Mouse (Mus musculus): Measurements from ENCODE around the gene Cacna2d1.

The Cacna2d1 gene

GRCm38 (mm10) chr5:16155375-16156284 is 221.1 kb downstream of the Cacna2d1 start:
- no peak for DNase-seq (ENCODE audit: low spot score)

DNA sequence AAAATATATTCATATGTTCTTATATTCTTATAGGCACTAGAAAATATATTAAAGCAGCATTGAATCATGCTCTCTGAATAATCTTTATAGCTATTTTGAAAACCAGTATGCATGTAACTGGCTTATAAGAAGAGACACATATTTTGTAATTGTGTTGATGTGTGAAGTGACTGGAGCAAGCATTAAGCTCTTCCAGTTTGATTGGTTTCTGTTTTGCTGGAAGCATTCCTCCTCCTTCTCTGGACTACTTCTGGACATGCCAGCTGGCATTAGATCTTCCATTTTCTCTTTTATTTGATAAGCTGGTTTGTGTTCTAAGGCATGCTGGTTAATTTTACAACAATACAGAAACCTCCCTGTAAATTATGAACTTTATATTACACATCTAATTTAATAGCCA is 228.8 kb downstream of the Cacna2d1 start:
- no peak for DNase-seq (ENCODE audit: low spot score)

DNA sequence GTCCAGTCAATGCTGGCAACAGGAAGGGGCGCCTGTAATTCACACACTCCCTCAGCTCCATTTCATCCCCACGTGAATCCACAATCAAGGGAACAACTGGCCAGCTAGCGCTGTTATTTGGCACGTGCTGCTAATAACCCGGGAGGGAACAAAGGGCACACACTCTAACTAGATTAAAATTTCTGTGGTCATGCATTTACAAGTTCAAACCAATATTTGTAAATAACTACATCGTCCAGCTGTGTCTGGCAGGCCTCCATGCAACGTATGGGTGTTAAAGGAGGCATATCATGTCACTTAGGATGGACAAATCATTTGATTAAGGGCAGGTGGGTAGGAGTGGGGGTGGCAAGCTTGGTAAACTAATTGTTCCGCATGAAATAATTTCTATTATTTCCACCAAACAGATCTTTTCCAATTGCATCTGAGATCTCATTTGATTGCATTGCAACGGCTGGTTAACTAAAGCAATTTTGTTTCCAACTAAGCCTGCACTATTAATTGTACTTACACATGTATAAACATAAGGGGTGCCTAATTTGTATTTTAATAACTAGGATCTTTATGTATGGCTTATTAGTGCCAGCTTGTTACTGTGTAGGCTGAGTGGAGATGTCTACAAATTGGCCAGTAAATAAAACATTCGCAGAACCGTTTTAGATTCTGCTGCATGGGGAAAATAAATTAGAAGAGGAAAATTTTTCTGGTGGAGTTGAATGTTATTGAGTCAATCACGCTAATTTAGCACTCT is 231.8 kb downstream of the Cacna2d1 start:
- DNase-seq (ENCODE audit: low spot score) = no peak

- DNase-seq (ENCODE audit: low spot score) = no peak
Measured at GRCm38 (mm10) chr5:16166868-16167267, 232.4 kb downstream of the Cacna2d1 start.

DNA sequence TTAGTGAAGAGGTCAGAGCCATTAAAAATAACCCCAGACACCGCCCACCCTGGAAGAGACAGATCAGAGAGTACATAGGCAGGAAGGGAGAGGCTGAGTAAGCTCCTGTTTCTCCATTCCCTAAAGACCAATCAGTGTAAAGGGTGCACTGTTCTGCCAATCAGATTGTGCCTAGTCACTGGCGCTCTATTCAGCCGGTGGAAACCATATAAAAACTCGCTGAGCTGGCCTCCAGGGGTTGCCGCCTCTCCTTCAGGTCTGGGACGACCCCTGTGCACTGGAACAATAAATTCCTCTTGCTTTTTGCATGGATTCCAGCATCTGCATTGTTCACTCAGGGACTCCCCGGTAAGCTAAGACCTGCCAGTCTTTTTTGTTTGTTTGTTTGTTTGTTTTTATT is 246.6 kb downstream of the Cacna2d1 start:
- no peak for DNase-seq (ENCODE audit: low spot score)

DNA sequence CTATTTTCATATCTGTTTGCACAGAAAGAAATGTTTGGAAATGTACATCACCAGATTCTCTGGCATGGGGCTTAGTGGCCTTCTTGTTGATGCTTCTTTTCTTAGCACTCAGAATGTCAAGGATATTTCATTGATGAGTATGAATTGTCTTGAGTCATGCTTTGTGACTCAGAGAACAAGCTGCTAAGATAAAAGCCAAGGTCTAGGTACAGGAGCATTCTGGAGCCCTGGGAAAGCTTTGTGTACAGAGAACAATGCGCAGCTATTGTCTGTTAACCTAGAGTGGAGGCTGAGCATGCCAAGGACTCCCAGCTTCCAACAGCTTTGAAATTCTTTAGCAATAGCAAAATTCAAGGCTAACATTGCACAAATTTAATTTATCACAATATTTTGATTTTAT is 249.6 kb downstream of the Cacna2d1 start:
- no peak for DNase-seq (ENCODE audit: low spot score)

GRCm38 (mm10) chr5:16187931-16188330 is 253.4 kb downstream of the Cacna2d1 start:
- DNase-seq (ENCODE audit: low spot score) = no peak

- DNase-seq (ENCODE audit: low spot score) = no peak
Measured at GRCm38 (mm10) chr5:16189878-16190277, 255.4 kb downstream of the Cacna2d1 start.

DNA sequence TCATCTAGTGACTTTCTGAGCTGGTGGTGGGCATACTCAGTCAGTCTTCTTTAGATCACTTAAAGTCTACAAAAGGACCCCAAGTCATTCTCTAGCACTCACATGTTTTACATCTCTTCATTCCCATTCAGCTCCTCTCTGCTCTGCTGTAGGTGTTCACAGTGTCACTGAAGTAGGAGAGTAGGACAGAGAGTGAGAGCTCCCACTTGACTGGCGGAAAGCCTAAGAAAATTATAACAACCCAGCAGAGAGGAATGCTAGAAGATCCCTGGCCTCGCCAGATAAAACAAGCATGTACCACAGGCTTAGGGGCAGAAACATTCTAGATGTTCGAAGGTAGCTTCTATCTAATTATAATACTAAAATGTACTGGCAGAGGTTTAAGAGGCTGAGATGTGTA is 256.7 kb downstream of the Cacna2d1 start:
- DNase-seq (ENCODE audit: low spot score) = no peak

DNA sequence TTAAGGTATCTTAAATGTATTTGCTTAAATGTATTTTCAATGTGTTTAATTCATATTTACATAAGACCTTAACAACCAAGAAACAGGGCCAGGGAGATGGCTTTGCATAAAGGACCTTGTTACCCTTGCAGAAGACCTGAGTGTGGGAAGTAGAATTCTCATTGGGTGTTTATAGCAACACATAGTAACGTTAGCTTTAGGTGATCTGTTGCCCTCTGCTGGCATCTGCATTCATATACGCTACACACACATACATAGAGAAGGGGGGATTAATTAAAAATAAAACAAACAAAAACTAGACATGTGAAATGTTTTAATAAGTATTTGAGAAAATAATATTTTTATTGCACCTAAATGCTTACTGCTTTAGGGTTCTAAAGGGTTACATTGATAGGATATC is 265.3 kb downstream of the Cacna2d1 start:
- no peak for DNase-seq (ENCODE audit: low spot score)

- DNase-seq (ENCODE audit: low spot score) = no peak
Measured at GRCm38 (mm10) chr5:16221960-16222359, 287.5 kb downstream of the Cacna2d1 start.

GRCm38 (mm10) chr5:16225359-16225758 is 290.9 kb downstream of the Cacna2d1 start:
- DNase-seq (ENCODE audit: low spot score) = no peak

GRCm38 (mm10) chr5:16229384-16229783 is 294.9 kb downstream of the Cacna2d1 start:
- DNase-seq (ENCODE audit: low spot score) = no peak

DNA sequence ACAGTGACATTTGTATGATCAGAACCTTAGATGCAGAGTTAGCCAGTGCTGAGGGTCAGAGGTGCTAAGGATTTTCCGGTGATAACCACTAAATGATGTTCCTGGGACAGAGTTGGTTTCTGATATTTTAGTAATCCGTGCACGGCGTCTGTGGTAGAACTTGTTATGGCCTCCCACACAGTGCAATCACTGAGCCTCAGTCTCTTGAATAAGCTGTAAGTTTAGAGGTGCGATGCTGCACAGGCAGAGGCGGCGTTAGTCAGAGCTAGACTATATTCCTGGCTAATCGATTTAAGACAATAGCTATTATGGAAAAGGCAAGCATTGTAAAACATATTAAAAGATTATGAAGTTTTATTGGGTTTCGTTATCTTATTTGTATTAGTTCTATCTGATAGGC is 297.0 kb downstream of the Cacna2d1 start:
- no peak for DNase-seq (ENCODE audit: low spot score)

GRCm38 (mm10) chr5:16234891-16235290 is 300.4 kb downstream of the Cacna2d1 start:
- no peak for DNase-seq (ENCODE audit: low spot score)

DNA sequence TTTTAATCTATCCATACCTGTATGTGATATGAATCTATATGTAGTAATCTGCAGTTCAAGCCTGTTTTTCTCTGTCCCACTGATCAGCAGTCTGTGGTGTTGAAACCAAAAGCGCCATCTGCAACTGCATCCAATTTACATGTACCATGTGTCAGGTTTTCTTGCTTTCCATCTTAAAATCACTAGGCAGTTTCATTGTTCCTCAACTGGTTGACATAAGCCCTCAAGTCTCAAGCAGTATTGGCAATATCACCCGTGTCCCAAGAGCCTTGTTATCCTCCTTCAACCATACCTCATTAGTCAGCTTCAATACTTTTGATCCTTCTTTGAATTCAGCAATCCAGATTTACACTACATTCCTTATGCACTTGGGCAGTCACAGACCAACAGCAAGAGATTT is 301.4 kb downstream of the Cacna2d1 start:
- no peak for DNase-seq (ENCODE audit: low spot score)

GRCm38 (mm10) chr5:16236608-16237007 is 302.1 kb downstream of the Cacna2d1 start:
- DNase-seq (ENCODE audit: low spot score) = no peak

GRCm38 (mm10) chr5:16237972-16238371 is 303.5 kb downstream of the Cacna2d1 start:
- peak; percentile 15 for DNase-seq (ENCODE audit: low spot score)

- no peak for DNase-seq (ENCODE audit: low spot score)
Measured at GRCm38 (mm10) chr5:16240255-16240654, 305.8 kb downstream of the Cacna2d1 start.

GRCm38 (mm10) chr5:16243599-16243998 is 309.1 kb downstream of the Cacna2d1 start:
- DNase-seq (ENCODE audit: low spot score) = no peak

DNA sequence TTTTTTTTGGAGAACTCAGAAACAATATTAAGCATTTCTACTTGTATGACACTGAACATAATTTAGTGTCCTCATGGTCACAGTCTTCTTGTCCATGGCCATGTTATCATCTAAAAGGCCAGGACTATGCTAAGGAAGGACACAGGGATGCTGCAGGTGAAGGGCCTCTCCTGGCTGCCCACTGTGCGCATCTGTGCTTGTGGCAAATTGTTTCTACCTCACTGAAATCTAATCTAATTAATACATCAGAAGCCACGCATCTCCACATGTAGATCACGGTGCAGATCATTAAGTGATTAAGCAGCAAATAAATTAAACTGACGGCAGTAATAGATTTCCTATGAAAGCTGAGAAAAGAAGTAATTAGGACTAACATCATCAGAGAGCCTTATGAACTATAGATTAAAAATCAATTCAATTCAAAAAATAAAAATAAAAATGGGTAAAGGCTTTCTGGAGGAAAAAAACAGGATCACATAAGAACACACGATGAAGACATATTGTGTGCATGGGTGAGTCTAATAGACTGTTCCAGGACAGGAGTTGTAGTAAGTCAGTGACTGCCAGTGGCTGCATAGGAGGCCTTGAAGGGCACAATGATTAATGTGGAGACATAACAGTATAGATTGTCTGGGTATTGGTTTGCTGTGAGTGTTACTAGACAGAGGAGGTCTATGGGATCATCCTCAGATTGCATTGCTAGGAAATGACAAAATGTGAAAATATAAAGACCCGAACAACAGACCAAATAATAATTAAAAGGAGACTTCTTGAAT is 318.4 kb downstream of the Cacna2d1 start:
- no peak for DNase-seq (ENCODE audit: low spot score)

DNA sequence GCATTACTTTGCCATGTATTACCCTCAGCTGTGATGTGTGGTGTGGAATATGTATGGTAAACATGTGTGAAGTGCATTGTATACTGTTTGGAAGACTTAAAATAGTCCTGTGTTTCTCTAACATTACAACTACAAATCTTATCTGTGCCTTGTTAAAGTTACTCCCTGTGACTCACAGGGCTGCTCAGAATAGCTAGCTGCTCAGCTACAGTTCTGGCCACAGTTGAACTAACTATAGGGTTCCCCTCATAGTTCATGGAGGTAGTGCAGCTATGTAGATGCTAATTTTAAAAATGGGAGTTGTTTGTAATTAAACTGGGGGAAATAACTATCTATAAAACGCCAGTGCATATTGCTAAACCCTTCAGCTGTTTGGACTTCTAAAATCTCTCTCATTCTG is 319.3 kb downstream of the Cacna2d1 start:
- DNase-seq (ENCODE audit: low spot score) = no peak
